Mouse (Mus musculus): ENCODE data around the gene Defb3. TPM values are rescaled to one million over a fixed set of nuclear protein-coding genes. Genes with fewer than 3 reads are reported as not detected.
"Not testable (repeated sequence)": the region's sequence is repeated elsewhere in the genome, so short reads cannot be mapped to it uniquely, and the experiment has no call there.

The Defb3 gene
- polyA plus RNA-seq (2015; fragmentation: Nextera tagmentation; extraction: Ambion mirVana): not detected in 2 replicates

DNA sequence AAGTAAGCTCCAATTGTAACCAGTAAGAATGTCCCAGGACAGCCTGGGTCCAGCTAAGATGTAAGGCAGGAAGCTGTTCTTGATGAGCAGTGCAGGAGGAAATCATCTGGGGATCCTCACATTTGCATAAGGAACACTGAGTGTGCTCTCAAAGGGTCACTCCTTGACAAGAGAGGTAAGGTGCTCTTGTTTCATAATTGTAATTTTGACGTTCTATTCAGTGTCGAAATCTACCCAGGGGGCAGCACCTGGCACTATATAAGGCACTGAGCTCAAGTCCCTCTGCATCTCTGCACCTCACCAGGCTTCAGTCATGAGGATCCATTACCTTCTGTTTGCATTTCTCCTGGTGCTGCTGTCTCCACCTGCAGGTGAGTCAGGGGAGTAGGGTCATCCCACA lies at the start of gene Defb3:
Gene Defb3, plus strand, starts transcription at position 301 of the 400 bp plus-strand sequence.
- 67% methylated on average over 1 of the region's 2 CpGs for WGBS
- not testable (repeated sequence) for H3K27me3 ChIP-seq (replicated peaks); H3K9me3 ChIP-seq (replicated peaks); H3K4me3 ChIP-seq (replicated peaks); H3K9ac ChIP-seq (replicated peaks); H3K36me3 ChIP-seq; H3K27ac ChIP-seq (replicated peaks); H3K4me2 ChIP-seq; ATAC-seq (ENCODE audit: low FRiP score); H3K4me1 ChIP-seq

DNA sequence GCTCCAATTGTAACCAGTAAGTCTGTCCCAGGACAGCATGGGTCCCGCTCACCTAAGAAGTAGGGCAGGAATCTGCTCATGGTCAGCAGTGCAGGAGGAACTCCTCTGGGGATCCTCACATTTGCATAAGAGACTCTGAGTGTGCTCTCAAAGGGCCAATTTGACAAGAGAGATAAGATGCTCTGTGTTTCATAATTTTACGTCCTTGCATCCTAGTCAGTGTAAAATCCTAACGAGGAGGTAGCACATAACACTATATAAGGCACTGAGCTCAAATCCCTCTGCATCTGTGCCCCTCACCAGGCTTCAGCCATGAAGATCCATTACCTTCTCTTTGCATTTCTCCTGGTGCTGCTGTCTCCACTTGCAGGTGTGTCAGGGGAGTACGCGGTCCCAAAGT lies 45.9 kb upstream of the Defb3 start, which contains the start of gene Defb5:
Gene Defb5, plus strand, starts transcription at position 301 of the 400 bp plus-strand sequence.
- Histone ChIP-seq H3K9ac (replicated peaks) (no peak within 1 kb of the TSS), H3K4me2 (no peak within 1 kb of the TSS), H3K9me3 (replicated peaks) (no peaks in the 10 kb centered on the region), H3K27me3 (replicated peaks) (no peaks in the 10 kb centered on the region), H3K27ac (replicated peaks) (no peak within 1 kb of the TSS), H3K36me3 (no peaks in the 10 kb centered on the region), H3K4me1 (no peaks in the 10 kb centered on the region), H3K4me3 (replicated peaks) (no peak within 1 kb of the TSS)
- ATAC-seq (ENCODE audit: low FRiP score): no peak
- WGBS: 95% methylated on average over 5 of the region's 5 CpGs

DNA sequence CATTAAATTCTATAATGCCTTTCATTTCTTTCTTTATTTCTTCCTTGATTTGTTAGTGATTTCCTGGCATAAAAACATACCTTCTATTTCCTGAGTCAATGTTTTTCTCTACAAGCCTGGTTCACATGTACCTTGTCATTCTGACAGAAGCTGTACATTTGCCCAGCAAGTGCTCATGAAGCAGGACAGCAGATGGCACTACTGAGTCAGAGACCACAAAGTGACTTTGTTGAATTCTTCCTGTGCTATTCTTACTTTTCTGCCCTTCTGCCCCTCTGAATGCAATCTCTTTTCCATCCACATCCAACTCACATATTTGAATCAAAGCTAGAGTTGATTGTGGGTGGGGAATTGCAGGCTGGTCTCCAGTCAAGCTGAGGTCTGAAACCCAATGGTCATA lies 35.0 kb upstream of the Defb3 start:
- no peak overlapping the region for H3K9ac ChIP-seq (replicated peaks)
- no peak overlapping the region for H3K27ac ChIP-seq (replicated peaks)
- no peak for ATAC-seq (ENCODE audit: low FRiP score)
- no peaks in the 10 kb centered on the region for H3K36me3 ChIP-seq
- 0 out of 2 replicates have a peak, but pooled peaks cover 3% of the 10 kb centered on the region for H3K9me3 ChIP-seq (replicated peaks)
- H3K4me2 ChIP-seq: no peak overlapping the region
- H3K4me1 ChIP-seq: no peaks in the 10 kb centered on the region
- no peak overlapping the region for H3K4me3 ChIP-seq (replicated peaks)
- no peaks in the 10 kb centered on the region for H3K27me3 ChIP-seq (replicated peaks)

DNA sequence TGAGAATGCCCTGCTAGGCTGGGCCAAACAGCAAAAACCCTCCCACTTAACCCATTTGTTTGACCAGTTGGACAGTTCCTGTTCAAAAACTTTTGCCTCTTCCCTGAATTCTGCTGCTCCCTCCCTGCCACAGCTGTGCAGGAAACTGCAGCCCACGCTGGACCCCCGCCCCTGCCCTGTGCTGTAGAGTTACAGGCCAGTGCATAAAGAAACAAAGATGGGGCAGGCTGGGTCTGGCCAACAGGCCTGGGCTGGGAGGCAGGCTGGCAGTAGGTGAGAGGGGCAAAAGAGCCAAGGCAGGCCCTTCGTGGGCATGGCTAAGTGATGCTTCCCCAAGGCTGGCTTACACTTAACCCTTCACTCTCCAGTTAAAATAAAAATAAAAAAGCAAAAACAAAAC lies 33.5 kb upstream of the Defb3 start:
- no peak overlapping the region for H3K4me3 ChIP-seq (replicated peaks)
- H3K27ac ChIP-seq (replicated peaks): no peak overlapping the region
- H3K36me3 ChIP-seq: no peaks in the 10 kb centered on the region
- H3K27me3 ChIP-seq (replicated peaks): no peaks in the 10 kb centered on the region
- H3K9ac ChIP-seq (replicated peaks): no peak overlapping the region
- H3K9me3 ChIP-seq (replicated peaks): 0 out of 2 replicates have a peak, but pooled peaks cover 3% of the 10 kb centered on the region
- no peak for ATAC-seq (ENCODE audit: low FRiP score)
- no peaks in the 10 kb centered on the region for H3K4me1 ChIP-seq
- H3K4me2 ChIP-seq: no peak overlapping the region
- 59% methylated on average over 3 of the region's 3 CpGs for WGBS

DNA sequence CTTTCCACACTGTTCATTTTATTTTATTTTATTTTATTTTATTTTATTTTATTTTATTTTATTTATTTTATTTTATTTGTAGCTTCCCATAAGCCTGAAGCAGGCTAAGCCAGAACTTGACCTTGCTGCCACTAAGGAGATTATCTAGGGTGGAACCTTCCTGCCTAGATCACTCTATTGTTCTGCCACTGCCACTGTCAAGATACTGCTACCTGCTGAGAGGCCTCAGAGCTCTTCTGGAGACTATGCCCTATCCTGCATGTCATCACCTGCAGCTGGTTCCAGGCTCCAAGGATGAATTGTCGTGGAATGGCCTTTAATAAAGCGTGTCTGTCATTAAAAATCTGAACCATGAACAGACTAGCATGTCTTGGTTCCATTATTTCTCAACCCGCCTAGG lies 5.2 kb downstream of the Defb3 start:
- not testable (repeated sequence) for H3K9ac ChIP-seq (replicated peaks); ATAC-seq (ENCODE audit: low FRiP score)
- 66% methylated on average over 3 of the region's 3 CpGs for WGBS

DNA sequence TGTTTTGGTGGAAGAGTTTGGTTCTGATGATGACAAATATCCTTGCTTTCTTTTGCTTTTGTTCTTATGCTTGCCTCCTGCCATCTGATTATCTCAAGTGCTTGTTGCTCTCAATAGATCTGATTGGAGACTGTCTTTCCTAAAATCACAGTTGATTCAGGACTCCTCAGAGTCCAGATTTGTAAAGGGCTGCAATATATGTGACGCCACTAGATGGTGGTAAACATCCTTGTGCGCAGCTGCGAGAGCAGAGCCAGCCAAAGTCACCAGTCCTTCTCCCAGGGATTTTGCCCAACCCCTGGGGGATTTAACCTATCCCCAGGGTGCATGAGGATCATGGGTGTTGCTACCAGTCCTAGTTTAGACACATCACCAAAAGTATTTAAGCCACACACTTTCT lies 38.7 kb downstream of the Defb3 start:
- no peaks in the 10 kb centered on the region for H3K27me3 ChIP-seq (replicated peaks)
- no peak overlapping the region for H3K9ac ChIP-seq (replicated peaks)
- WGBS: 13% methylated on average over 3 of the region's 3 CpGs
- H3K4me3 ChIP-seq (replicated peaks): no peak overlapping the region
- ATAC-seq (ENCODE audit: low FRiP score): no peak
- H3K27ac ChIP-seq (replicated peaks): no peak overlapping the region
- no peaks in the 10 kb centered on the region for H3K4me1 ChIP-seq
- H3K9me3 ChIP-seq (replicated peaks): no peaks in the 10 kb centered on the region
- no peak overlapping the region for H3K4me2 ChIP-seq
- H3K36me3 ChIP-seq: no peaks in the 10 kb centered on the region

More for the DNA sequence above, 5.2 kb downstream of the Defb3 start:
- not testable (repeated sequence) for H3K4me1 ChIP-seq; H3K4me2 ChIP-seq; H3K4me3 ChIP-seq (replicated peaks); H3K27ac ChIP-seq (replicated peaks); H3K9me3 ChIP-seq (replicated peaks); H3K36me3 ChIP-seq; H3K27me3 ChIP-seq (replicated peaks)

Other genes starting within 250 kb of the Defb3 start
- gene Defb39, start 228.6 kb upstream of the Defb3 start, polyA plus RNA-seq (2015; fragmentation: Nextera tagmentation; extraction: Ambion mirVana): not detected in 2 replicates
- gene Defb12, start 178.5 kb upstream of the Defb3 start, polyA plus RNA-seq (2015; fragmentation: Nextera tagmentation; extraction: Ambion mirVana): not detected in 2 replicates
- not detected in 2 replicates for gene Defb34, start 169.6 kb upstream of the Defb3 start, polyA plus RNA-seq (2015; fragmentation: Nextera tagmentation; extraction: Ambion mirVana)
- not detected in 2 replicates for gene Gm45826, start 152.6 kb upstream of the Defb3 start, polyA plus RNA-seq (2015; fragmentation: Nextera tagmentation; extraction: Ambion mirVana)
- not detected in 2 replicates for gene Defb14, start 99.0 kb upstream of the Defb3 start, polyA plus RNA-seq (2015; fragmentation: Nextera tagmentation; extraction: Ambion mirVana)
- not detected in 2 replicates for gene Defb4, start 94.7 kb upstream of the Defb3 start, polyA plus RNA-seq (2015; fragmentation: Nextera tagmentation; extraction: Ambion mirVana)
- not detected in 2 replicates for gene Defb6, start 67.9 kb upstream of the Defb3 start, polyA plus RNA-seq (2015; fragmentation: Nextera tagmentation; extraction: Ambion mirVana)
- not detected in 2 replicates for gene Defb46, start 53.4 kb upstream of the Defb3 start, polyA plus RNA-seq (2015; fragmentation: Nextera tagmentation; extraction: Ambion mirVana)
- gene Defb5, start 45.8 kb upstream of the Defb3 start, polyA plus RNA-seq (2015; fragmentation: Nextera tagmentation; extraction: Ambion mirVana): not detected in 2 replicates
- not detected in 2 replicates for gene Defb8, start 154.2 kb downstream of the Defb3 start, polyA plus RNA-seq (2015; fragmentation: Nextera tagmentation; extraction: Ambion mirVana)
- gene Defb7, start 201.7 kb downstream of the Defb3 start, polyA plus RNA-seq (2015; fragmentation: Nextera tagmentation; extraction: Ambion mirVana): not detected in 2 replicates

Measured in neural tube, embryonic 15.5 days (tissue).